Mouse (Mus musculus): ENCODE data around the gene Efnb2. TPM values are rescaled to one million over a fixed set of nuclear protein-coding genes. Genes with fewer than 3 reads are reported as not detected.

Gene Efnb2
- 12.4 and 19.6 TPM in 2 replicates for polyA plus RNA-seq (2012; rRNA removed)

- Histone ChIP-seq H3K27me3 (ENCODE audit: control insufficient read depth, insufficient read depth, low read length) (peaks cover 19% of the 10 kb centered on the region), H3K36me3 (ENCODE audit: control insufficient read depth, insufficient read depth, low read length) (peaks cover 3% of the 10 kb centered on the region; the same call in 1 of the 2 replicates), H3K27ac (ENCODE audit: insufficient read depth, low read length) (peak within 1 kb of the TSS; percentile 49; the same call in 1 of the 2 replicates), H3K4me3 (ENCODE audit: extremely low read depth, insufficient read depth, insufficient read length) (peak within 1 kb of the TSS; percentile 77), H3K4me1 (ENCODE audit: control insufficient read depth, insufficient read depth, insufficient read length) (peaks cover 8% of the 10 kb centered on the region)
- TF ChIP-seq POLR2A (IDR thresholded peaks at IDR 0.05; ENCODE audit: low read depth, low read length) (peak; percentile 15; the same call in 1 of the 2 replicates), CTCF (IDR thresholded peaks at IDR 0.05; ENCODE audit: extremely low read depth, insufficient read depth, insufficient read length, insufficient replicate concordance) (no peak)
- under 1% methylated on average over 61 of the region's 70 CpGs for WGBS
- peak; percentile 69 to 88 for DNase-seq (ENCODE audit: low read depth in 1 of 2, low spot score in 2 of 2)
These were observed at the start of gene Efnb2 for GRCm38 (mm10) chr8:8661103-8661758. Efnb2 (minus strand) TSS chr8:8661242.

- no peak for DNase-seq (ENCODE audit: low read depth in 1 of 2, low spot score in 2 of 2)
- no peaks in the 10 kb centered on the region for H3K36me3 ChIP-seq (ENCODE audit: control insufficient read depth, insufficient read depth, low read length)
- H3K4me3 ChIP-seq (ENCODE audit: extremely low read depth, insufficient read depth, insufficient read length): no peak overlapping the region
- H3K27ac ChIP-seq (ENCODE audit: insufficient read depth, low read length): no peak overlapping the region
- no peaks in the 10 kb centered on the region for H3K4me1 ChIP-seq (ENCODE audit: control insufficient read depth, insufficient read depth, insufficient read length)
- TF ChIP-seq CTCF (IDR thresholded peaks at IDR 0.05; ENCODE audit: extremely low read depth, insufficient read depth, insufficient read length, insufficient replicate concordance) (no peak), POLR2A (IDR thresholded peaks at IDR 0.05; ENCODE audit: low read depth, low read length) (no peak)
- H3K27me3 ChIP-seq (ENCODE audit: control insufficient read depth, insufficient read depth, low read length): no peaks in the 10 kb centered on the region
- WGBS: 64% methylated on average over 9 of the region's 9 CpGs
These were observed 43.8 kb upstream of the Efnb2 start for GRCm38 (mm10) chr8:8704813-8705212.

GRCm38 (mm10) chr8:8703668-8704067 lies 42.6 kb upstream of the Efnb2 start:
- Histone ChIP-seq H3K4me3 (ENCODE audit: extremely low read depth, insufficient read depth, insufficient read length) (no peak overlapping the region), H3K36me3 (ENCODE audit: control insufficient read depth, insufficient read depth, low read length) (no peaks in the 10 kb centered on the region), H3K4me1 (ENCODE audit: control insufficient read depth, insufficient read depth, insufficient read length) (no peaks in the 10 kb centered on the region), H3K27ac (ENCODE audit: insufficient read depth, low read length) (no peak overlapping the region), H3K27me3 (ENCODE audit: control insufficient read depth, insufficient read depth, low read length) (no peaks in the 10 kb centered on the region)
- DNase-seq (ENCODE audit: low read depth in 1 of 2, low spot score in 2 of 2): no peak
- TF ChIP-seq CTCF (IDR thresholded peaks at IDR 0.05; ENCODE audit: extremely low read depth, insufficient read depth, insufficient read length, insufficient replicate concordance): no peak
- TF ChIP-seq POLR2A (IDR thresholded peaks at IDR 0.05; ENCODE audit: low read depth, low read length): no peak
- 56% methylated on average over 2 of the region's 2 CpGs for WGBS

- WGBS: 93% methylated on average over 10 of the region's 10 CpGs
- no peaks in the 10 kb centered on the region for H3K4me1 ChIP-seq (ENCODE audit: control insufficient read depth, insufficient read depth, insufficient read length)
- TF ChIP-seq CTCF (IDR thresholded peaks at IDR 0.05; ENCODE audit: extremely low read depth, insufficient read depth, insufficient read length, insufficient replicate concordance) (no peak), POLR2A (IDR thresholded peaks at IDR 0.05; ENCODE audit: low read depth, low read length) (no peak)
- no peaks in the 10 kb centered on the region for H3K36me3 ChIP-seq (ENCODE audit: control insufficient read depth, insufficient read depth, low read length)
- H3K27me3 ChIP-seq (ENCODE audit: control insufficient read depth, insufficient read depth, low read length): no peaks in the 10 kb centered on the region
- DNase-seq (ENCODE audit: low read depth in 1 of 2, low spot score in 2 of 2): no peak
- no peak overlapping the region for H3K27ac ChIP-seq (ENCODE audit: insufficient read depth, low read length)
- H3K4me3 ChIP-seq (ENCODE audit: extremely low read depth, insufficient read depth, insufficient read length): no peak overlapping the region
These were observed 39.8 kb upstream of the Efnb2 start for GRCm38 (mm10) chr8:8700821-8701220.

- H3K4me1 ChIP-seq (ENCODE audit: control insufficient read depth, insufficient read depth, insufficient read length): no peaks in the 10 kb centered on the region
- H3K36me3 ChIP-seq (ENCODE audit: control insufficient read depth, insufficient read depth, low read length): no peaks in the 10 kb centered on the region
- H3K27ac ChIP-seq (ENCODE audit: insufficient read depth, low read length): no peak overlapping the region
- TF ChIP-seq POLR2A (IDR thresholded peaks at IDR 0.05; ENCODE audit: low read depth, low read length) (no peak), CTCF (IDR thresholded peaks at IDR 0.05; ENCODE audit: extremely low read depth, insufficient read depth, insufficient read length, insufficient replicate concordance) (no peak)
- no peak overlapping the region for H3K4me3 ChIP-seq (ENCODE audit: extremely low read depth, insufficient read depth, insufficient read length)
- 83% methylated on average over 4 of the region's 4 CpGs for WGBS
- no peaks in the 10 kb centered on the region for H3K27me3 ChIP-seq (ENCODE audit: control insufficient read depth, insufficient read depth, low read length)
- DNase-seq (ENCODE audit: low read depth in 1 of 2, low spot score in 2 of 2): no peak
These were observed 39.2 kb upstream of the Efnb2 start for GRCm38 (mm10) chr8:8700229-8700628.

GRCm38 (mm10) chr8:8690146-8691092 lies 29.4 kb upstream of the Efnb2 start, which contains the start of gene Arglu1:
Arglu1 (minus strand) TSS chr8:8690521.
- TF ChIP-seq POLR2A (IDR thresholded peaks at IDR 0.05; ENCODE audit: low read depth, low read length): peak; percentile 79
- no peak for TF ChIP-seq CTCF (IDR thresholded peaks at IDR 0.05; ENCODE audit: extremely low read depth, insufficient read depth, insufficient read length, insufficient replicate concordance)
- H3K27ac ChIP-seq (ENCODE audit: insufficient read depth, low read length): peak within 1 kb of the TSS; percentile 91
- H3K4me1 ChIP-seq (ENCODE audit: control insufficient read depth, insufficient read depth, insufficient read length): peaks cover 15% of the 10 kb centered on the region
- H3K27me3 ChIP-seq (ENCODE audit: control insufficient read depth, insufficient read depth, low read length): no peaks in the 10 kb centered on the region
- H3K36me3 ChIP-seq (ENCODE audit: control insufficient read depth, insufficient read depth, low read length): no peaks in the 10 kb centered on the region
- H3K4me3 ChIP-seq (ENCODE audit: extremely low read depth, insufficient read depth, insufficient read length): peak within 1 kb of the TSS; percentile 100
- peak; percentile 81 to 97 for DNase-seq (ENCODE audit: low read depth in 1 of 2, low spot score in 2 of 2)
- under 1% methylated on average over 81 of the region's 81 CpGs for WGBS

Measured in spleen, adult 2 months (tissue).